Mouse (Mus musculus) v-Abl transformed pro-B cells (cell line): ENCODE results near the gene Gm16506.
"Not testable (repeated sequence)": the region's sequence is repeated elsewhere in the genome, so short reads cannot be mapped to it uniquely, and the experiment has no call there.

Experiments used
- in situ Hi-C, 2 experiments: fragments of 400-800 bp; cut with MboI; formaldehyde crosslinking; loops; one replicate each; pipeline ENCODE4 v1.15.1; 2025; ENCODE audit not compliant: unreplicated experiment in 2 of 2

The Gm16506 gene

GRCm38 (mm10) chr14:43727385-43727784, at the start of gene Gm16506:
Gene Gm16506 (minus strand): TSS chr14:43727485.
- in situ Hi-C loops = not testable (repeated sequence)

GRCm38 (mm10) chr14:43747566-43747965, 20.3 kb upstream of the Gm16506 start, which contains the start of gene Gm6526:
Gene Gm6526 (plus strand): TSS chr14:43747866.
- in situ Hi-C loops = not testable (repeated sequence)

- in situ Hi-C loops = not testable (repeated sequence)
Measured at GRCm38 (mm10) chr14:43697621-43698020, 29.7 kb downstream of the Gm16506 start, which contains the start of gene Gm7324. Gene Gm7324 (plus strand): TSS chr14:43697828.

- in situ Hi-C loops = not testable (repeated sequence)
Measured at GRCm38 (mm10) chr14:43677099-43677498, 50.2 kb downstream of the Gm16506 start, which contains the start of gene Gm8165. Gene Gm8165 (minus strand): TSS chr14:43677199.
